ENCODE assay signal across 8 mouse cellular contexts in the genomic region with DNA sequence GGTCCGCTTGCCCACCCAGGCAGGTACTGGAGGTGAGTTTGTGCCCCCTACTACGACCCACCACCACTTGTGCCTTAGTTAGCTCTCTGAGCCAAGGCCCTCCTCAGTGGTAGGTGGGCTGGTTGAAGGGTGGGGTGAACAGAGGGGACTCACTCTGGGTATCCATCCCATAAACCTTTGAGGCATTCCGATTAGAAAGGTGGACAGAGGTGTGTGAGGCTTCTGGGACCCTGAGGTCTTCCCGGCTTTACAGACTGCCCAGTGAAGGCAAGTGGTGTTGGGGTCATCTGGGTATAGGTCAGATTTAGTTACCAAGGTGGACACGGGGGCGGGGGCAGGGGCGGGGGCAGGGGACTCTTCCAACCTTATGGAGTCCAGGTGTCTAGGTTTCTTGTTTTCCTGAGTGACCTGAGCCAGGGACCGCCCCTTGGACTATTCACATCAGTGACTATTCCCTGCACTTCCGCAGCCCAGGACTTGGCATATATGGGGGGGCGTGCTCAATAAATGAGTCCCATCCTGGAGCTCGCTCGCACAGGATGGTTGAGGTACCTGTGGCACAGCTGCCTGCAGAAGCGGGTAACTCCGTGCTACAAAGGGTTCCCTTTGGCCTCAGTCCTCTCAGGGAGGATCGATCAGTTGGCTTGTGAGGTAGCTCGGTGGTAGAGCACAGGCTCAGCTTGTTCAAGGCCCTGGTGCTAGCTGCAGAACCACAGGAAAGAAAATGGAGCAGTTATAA. TPM values are rescaled to one million over a fixed set of nuclear protein-coding genes. Genes with fewer than 3 reads are reported as not detected.
DNase-seq lines count a peak whose midpoint lies in the region; ATAC-seq and TF ChIP-seq lines count a peak whose summit lies in the region.

No protein-coding gene starts in this region.

- peak; percentile 37 for DNase-seq in kidney, adult 11 months
- DNase-seq in kidney, postnatal 14 days = no peak
- no peak for DNase-seq in forebrain, embryonic 11.5 days (ENCODE audit: low spot score)
- no peak for DNase-seq in adrenal gland, postnatal 36 days
- DNase-seq in ovary, postnatal 10 days (ENCODE audit: low spot score) = no peak
- DNase-seq in left cerebral cortex, adult 11 months (ENCODE audit: low spot score) = no peak

- peaks cover 15% of the 10 kb centered on the region for H3K4me1 ChIP-seq in forebrain, embryonic 11.5 days (replicated peaks; ENCODE audit: control insufficient read depth, insufficient read depth, low read length)
- H3K4me1 ChIP-seq in kidney, embryonic 16.5 days (ENCODE audit: insufficient read depth, low read length) = peaks cover 47% of the 10 kb centered on the region

- no peaks in the 10 kb centered on the region for H3K36me3 ChIP-seq in forebrain, embryonic 11.5 days (ENCODE audit: control insufficient read depth, insufficient read depth, low read length)
- H3K36me3 ChIP-seq in kidney, embryonic 16.5 days (ENCODE audit: insufficient read depth, low read length) = 0 out of 2 replicates have a peak, but pooled peaks cover under 1% of the 10 kb centered on the region
- H3K36me3 ChIP-seq in myocyte (ENCODE audit: control insufficient read depth, insufficient read depth) = no peaks in the 10 kb centered on the region

- H3K9ac ChIP-seq in forebrain, embryonic 11.5 days (ENCODE audit: low read length) = peak overlapping the region; percentile 99
- peak overlapping the region; percentile 95 for H3K9ac ChIP-seq in kidney, embryonic 16.5 days (replicated peaks; ENCODE audit: low read length)

- ATAC-seq in forebrain, embryonic 11.5 days (replicated peaks; ENCODE audit: low FRiP score) = peak; percentile 29
- no peak; the same call in 1 of the 2 replicates for ATAC-seq in kidney, embryonic 16.5 days (ENCODE audit: low FRiP score, low TSS enrichment)

- peaks cover 32% of the 10 kb centered on the region for H3K79me2 ChIP-seq in myocyte (ENCODE audit: control insufficient read depth, insufficient read depth)

- peak overlapping the region; percentile 78 for H3ac ChIP-seq in myocyte (ENCODE audit: control insufficient read depth, insufficient read length)

- no peaks in the 10 kb centered on the region for H3K9me3 ChIP-seq in forebrain, embryonic 11.5 days (ENCODE audit: control insufficient read depth, low read length)
- no peaks in the 10 kb centered on the region for H3K9me3 ChIP-seq in kidney, embryonic 16.5 days (ENCODE audit: low read length)

- H3K4me3 ChIP-seq in forebrain, embryonic 11.5 days (ENCODE audit: low read depth, low read length) = peak overlapping the region; percentile 92
- peak overlapping the region; percentile 79 for H3K4me3 ChIP-seq in kidney, embryonic 16.5 days (ENCODE audit: low read length)
- peak overlapping the region; percentile 34 for H3K4me3 ChIP-seq in myocyte

- WGBS in forebrain, embryonic 11.5 days = 67% methylated on average over 16 of the region's 16 CpGs
- WGBS in kidney, embryonic 16.5 days = 42% methylated on average over 16 of the region's 16 CpGs

- peak overlapping the region; percentile 89 for H3K4me2 ChIP-seq in forebrain, embryonic 11.5 days (ENCODE audit: low read depth, low read length, severe bottlenecking)
- H3K4me2 ChIP-seq in kidney, embryonic 16.5 days (replicated peaks; ENCODE audit: low read depth, low read length) = peak overlapping the region; percentile 88
- H3K4me2 ChIP-seq in myocyte (ENCODE audit: low read depth) = peak overlapping the region; percentile 81

- H3K27me3 ChIP-seq in forebrain, embryonic 11.5 days (ENCODE audit: control insufficient read depth, insufficient read depth, low read length) = no peaks in the 10 kb centered on the region
- no peaks in the 10 kb centered on the region for H3K27me3 ChIP-seq in kidney, embryonic 16.5 days (ENCODE audit: insufficient read depth, low read length)
- H3K27me3 ChIP-seq in myocyte (ENCODE audit: control insufficient read depth, insufficient read depth, insufficient read length) = no peaks in the 10 kb centered on the region

- peak overlapping the region; percentile 79; the same call in 1 of the 2 replicates for H3K27ac ChIP-seq in forebrain, embryonic 11.5 days (ENCODE audit: low read depth, low read length)
- peak overlapping the region; percentile 94 for H3K27ac ChIP-seq in kidney, embryonic 16.5 days (ENCODE audit: low read length)

- no peak for TF ChIP-seq POLR2A in myocyte (IDR thresholded peaks at IDR 0.05; ENCODE audit: insufficient read length, low read depth)

TF ChIP-seq in myocyte, 11 proteins besides CTCF, POLR2A, EP300 and RAD21:
- no peak for TF ChIP-seq TCF12 (IDR thresholded peaks at IDR 0.05; ENCODE audit: insufficient read depth, poor library complexity, severe bottlenecking)
- TF ChIP-seq MYOG (IDR thresholded peaks at IDR 0.05; ENCODE audit: control insufficient read depth in 1 of 3, insufficient read depth in 1 of 3, insufficient read length in 2 of 3, low read depth in 2 of 3) = no peak
- no peak for TF ChIP-seq POLR2AphosphoS2 (IDR thresholded peaks at IDR 0.05; ENCODE audit: insufficient read length, low read depth)
- TF ChIP-seq MYOD1 (IDR thresholded peaks at IDR 0.05; ENCODE audit: control insufficient read depth in 1 of 3, insufficient read length in 2 of 3, low read depth in 2 of 3) = no peak
- TF ChIP-seq E2F4 (IDR thresholded peaks at IDR 0.05; ENCODE audit: insufficient read depth) = no peak
- TF ChIP-seq CEBPB (IDR thresholded peaks at IDR 0.05; ENCODE audit: insufficient read depth, poor library complexity, severe bottlenecking) = no peak
- no peak for TF ChIP-seq USF1 (IDR thresholded peaks at IDR 0.05; ENCODE audit: low read depth)
- TF ChIP-seq REST (IDR thresholded peaks at IDR 0.05; ENCODE audit: insufficient read depth, insufficient read length) = no peak
- TF ChIP-seq MAX (IDR thresholded peaks at IDR 0.05; ENCODE audit: low read depth) = no peak
- TF ChIP-seq SRF (IDR thresholded peaks at IDR 0.05; ENCODE audit: control insufficient read depth, insufficient read length, low read depth) = no peak

RNA-seq across cellular contexts. Expression of gene Src, which starts 6.8 kb away (rescaled TPM):
- 20.3 and 23.2 TPM in 2 replicates for polyA plus RNA-seq in forebrain, embryonic 11.5 days (2014; fragmentation: Nextera tagmentation; extraction: Ambion mirVana)
- 16.9 and 17.3 TPM in 2 replicates for polyA plus RNA-seq in kidney, embryonic 16.5 days (2015; fragmentation: Nextera tagmentation; extraction: Ambion mirVana)
- 20.3 TPM for polyA plus RNA-seq in myocyte (2012; fragmentation: generic; extraction: Trizol)
- 10 to 100 TPM; 17.7 to 18.0 TPM for total RNA-seq in adrenal gland, postnatal 36 days (2021)

RNA-seq across cellular contexts. Expression of gene Manbal, which starts 57.7 kb away (rescaled TPM):
- 31.0 and 34.8 TPM in 2 replicates for polyA plus RNA-seq in forebrain, embryonic 11.5 days (2014; fragmentation: Nextera tagmentation; extraction: Ambion mirVana)
- polyA plus RNA-seq in kidney, embryonic 16.5 days (2015; fragmentation: Nextera tagmentation; extraction: Ambion mirVana) = 82.5 and 83.7 TPM in 2 replicates
- polyA plus RNA-seq in myocyte (2012; fragmentation: generic; extraction: Trizol) = 64.5 TPM
- 10 to 100 TPM; 31.6 to 34.1 TPM for total RNA-seq in adrenal gland, postnatal 36 days (2021)

Comparison
In these comparisons a context has a peak if more than half of its experiments do, and no peak if none do; other contexts are left out.
1. H3K4me3 ChIP-seq: peak in every context shown above with its lines; median percentile 92 in forebrain, embryonic 11.5 days; 79 in kidney, embryonic 16.5 days; 34 in myocyte.